ENCODE assay signal across 23 mouse cellular contexts in the genomic region with DNA sequence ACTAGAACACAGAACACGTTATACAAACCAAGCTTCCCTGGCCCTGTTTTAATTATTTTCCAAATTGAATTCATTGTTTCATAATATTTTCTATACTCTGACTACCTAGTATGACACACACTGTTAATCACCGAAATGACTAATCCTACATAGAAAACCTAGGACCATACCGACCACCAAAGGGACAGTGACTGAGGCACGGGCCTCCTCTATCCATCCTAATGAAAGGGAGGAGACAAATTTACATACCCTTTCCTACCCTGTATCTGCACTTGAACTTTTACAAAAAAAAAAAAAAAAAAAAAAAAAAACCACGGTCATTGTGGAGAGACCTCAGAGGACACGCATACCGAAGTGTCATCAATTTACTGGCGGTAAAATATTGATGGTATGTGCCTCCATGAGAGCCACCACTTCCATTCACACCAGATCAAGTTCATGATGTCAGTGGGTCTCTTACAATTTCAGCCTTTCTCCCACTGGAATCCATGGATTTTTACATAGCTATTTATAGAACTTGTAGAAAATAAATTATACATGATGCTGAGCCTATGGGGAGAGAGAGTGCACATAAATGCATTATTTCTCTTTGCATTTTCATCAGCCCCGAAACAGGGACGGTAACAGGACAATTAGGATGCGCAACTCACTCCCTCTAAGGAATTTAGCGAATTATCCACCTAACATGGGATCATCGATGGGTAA. TPM values are rescaled to one million over a fixed set of nuclear protein-coding genes. Genes with fewer than 3 reads are reported as not detected.
DNase-seq lines count a peak whose midpoint lies in the region; ATAC-seq and TF ChIP-seq lines count a peak whose summit lies in the region.
"Had no signal": no experiment of that assay in that cellular context is flagged by ENCODE, and none has a peak within 500 bp of the region (broad histone marks: within the 10 kb centered on the region; RNA-seq: fewer than 3 reads in every experiment).

No protein-coding gene starts in this region.

- no peak overlapping the region for H3K9ac ChIP-seq in forebrain, embryonic 13.5 days
- H3K9ac ChIP-seq in hindbrain, embryonic 15.5 days: no peak overlapping the region
- no peak overlapping the region for H3K9ac ChIP-seq in midbrain, postnatal 0 days (replicated peaks; ENCODE audit: low read length, poor library complexity, severe bottlenecking)
- H3K9ac ChIP-seq: embryonic facial prominence, embryonic 12.5 days; heart, embryonic 15.5 days; limb, embryonic 13.5 days; liver, embryonic 14.5 days had no signal

- ATAC-seq in forebrain, embryonic 13.5 days: peak; percentile 51; the same call in 1 of the 2 replicates
- peak; percentile 37; the same call in 1 of the 2 replicates for ATAC-seq in hindbrain, embryonic 15.5 days (ENCODE audit: low FRiP score, low read depth)
- ATAC-seq in midbrain, postnatal 0 days (ENCODE audit: low FRiP score): peak; percentile 27; the same call in 1 of the 2 replicates
- no peak for ATAC-seq in erythroid progenitor cell, adult 5-6 weeks (replicated peaks; ENCODE audit: low FRiP score, poor library complexity, severe bottlenecking)
- ATAC-seq: lung, postnatal 0 days had no signal

- no peak for DNase-seq in forebrain, embryonic 10.5 days (ENCODE audit: extremely low spot score, low spot score)
- peak; percentile 68 for DNase-seq in brain, embryonic 14.5 days (ENCODE audit: low read depth)
- no peak for DNase-seq in midbrain, postnatal 0 days (ENCODE audit: low spot score)
- no peak for DNase-seq in right cerebral cortex, postnatal 25 days
- DNase-seq in embryo, embryonic 10 days (ENCODE audit: low spot score): no peak
- DNase-seq: adrenal gland, adult 8-10 months; cerebellum, adult 18-20 months; gastrocnemius, adult 2 months; kidney, adult 8-10 months; kidney, postnatal 36 days; thymus, postnatal 25 days had no signal

- H3K4me2 ChIP-seq in forebrain, embryonic 13.5 days: no peak overlapping the region
- peak overlapping the region; percentile 15 for H3K4me2 ChIP-seq in hindbrain, embryonic 15.5 days
- peak overlapping the region; percentile 18; the same call in 1 of the 2 replicates for H3K4me2 ChIP-seq in midbrain, postnatal 0 days (ENCODE audit: low read depth, low read length, poor library complexity, severe bottlenecking)
- H3K4me2 ChIP-seq: embryonic facial prominence, embryonic 12.5 days; heart, embryonic 15.5 days; limb, embryonic 13.5 days had no signal

- H3K9me3 ChIP-seq in forebrain, embryonic 13.5 days (replicated peaks): no peaks in the 10 kb centered on the region
- no peaks in the 10 kb centered on the region for H3K9me3 ChIP-seq in forebrain, embryonic 10.5 days
- H3K9me3 ChIP-seq in hindbrain, embryonic 15.5 days: no peaks in the 10 kb centered on the region
- H3K9me3 ChIP-seq in midbrain, postnatal 0 days (ENCODE audit: low read length): no peaks in the 10 kb centered on the region
- H3K9me3 ChIP-seq: embryonic facial prominence, embryonic 12.5 days; heart, embryonic 15.5 days; limb, embryonic 13.5 days had no signal

- WGBS in forebrain, embryonic 13.5 days: 85% methylated on average over 13 of the region's 13 CpGs
- WGBS in forebrain, embryonic 10.5 days: 90% methylated on average over 13 of the region's 13 CpGs
- 62% methylated on average over 13 of the region's 13 CpGs for WGBS in hindbrain, embryonic 15.5 days
- WGBS in midbrain, postnatal 0 days: 55% methylated on average over 13 of the region's 13 CpGs

- no peaks in the 10 kb centered on the region for H3K4me1 ChIP-seq in forebrain, embryonic 13.5 days
- no peaks in the 10 kb centered on the region for H3K4me1 ChIP-seq in forebrain, embryonic 10.5 days
- H3K4me1 ChIP-seq in hindbrain, embryonic 15.5 days (replicated peaks): peaks cover 7% of the 10 kb centered on the region; the same call in 1 of the 2 replicates
- no peaks in the 10 kb centered on the region for H3K4me1 ChIP-seq in midbrain, postnatal 0 days (ENCODE audit: insufficient read depth, low read length)
- H3K4me1 ChIP-seq: embryonic facial prominence, embryonic 12.5 days had no signal

- no peak overlapping the region; the same call in 1 of the 2 replicates for H3K27ac ChIP-seq in forebrain, embryonic 13.5 days
- H3K27ac ChIP-seq in forebrain, embryonic 10.5 days: no peak overlapping the region
- 0 out of 2 replicates have a peak overlapping the region, but pooled peaks have one; percentile 43 for H3K27ac ChIP-seq in hindbrain, embryonic 15.5 days (replicated peaks)
- H3K27ac ChIP-seq in midbrain, postnatal 0 days (ENCODE audit: low read depth, low read length): peak overlapping the region; percentile 62
- H3K27ac ChIP-seq: embryonic facial prominence, embryonic 12.5 days; gastrocnemius, adult 2 months; heart, embryonic 15.5 days; limb, embryonic 13.5 days; liver, embryonic 14.5 days had no signal

- no peaks in the 10 kb centered on the region for H3K27me3 ChIP-seq in forebrain, embryonic 13.5 days
- no peaks in the 10 kb centered on the region for H3K27me3 ChIP-seq in forebrain, embryonic 10.5 days (ENCODE audit: poor library complexity, severe bottlenecking)
- H3K27me3 ChIP-seq in hindbrain, embryonic 15.5 days: no peaks in the 10 kb centered on the region
- H3K27me3 ChIP-seq in midbrain, postnatal 0 days (ENCODE audit: insufficient read depth, low read length): no peaks in the 10 kb centered on the region
- H3K27me3 ChIP-seq: embryonic facial prominence, embryonic 12.5 days; heart, embryonic 15.5 days; limb, embryonic 13.5 days had no signal

- H3K4me3 ChIP-seq in forebrain, embryonic 13.5 days: no peak overlapping the region
- no peak overlapping the region for H3K4me3 ChIP-seq in forebrain, embryonic 10.5 days
- H3K4me3 ChIP-seq in hindbrain, embryonic 15.5 days: no peak overlapping the region
- H3K4me3 ChIP-seq in midbrain, postnatal 0 days (ENCODE audit: low read depth, low read length): no peak overlapping the region
- H3K4me3 ChIP-seq: embryonic facial prominence, embryonic 12.5 days; gastrocnemius, adult 2 months; heart, embryonic 15.5 days; limb, embryonic 13.5 days; myocyte had no signal

- TF ChIP-seq POLR2A in brain, embryonic 14.5 days (IDR thresholded peaks at IDR 0.05; ENCODE audit: borderline replicate concordance, extremely low read depth, insufficient read depth, insufficient read length, poor library complexity, severe bottlenecking): no peak

- no peaks in the 10 kb centered on the region for H3K36me3 ChIP-seq in forebrain, embryonic 13.5 days (ENCODE audit: poor library complexity, severe bottlenecking)
- no peaks in the 10 kb centered on the region for H3K36me3 ChIP-seq in forebrain, embryonic 10.5 days (replicated peaks)
- no peaks in the 10 kb centered on the region for H3K36me3 ChIP-seq in hindbrain, embryonic 15.5 days
- no peaks in the 10 kb centered on the region for H3K36me3 ChIP-seq in midbrain, postnatal 0 days (ENCODE audit: insufficient read depth, low read length)
- H3K36me3 ChIP-seq: embryonic facial prominence, embryonic 12.5 days; heart, embryonic 15.5 days; limb, embryonic 13.5 days had no signal

- TF ChIP-seq CTCF in brain, embryonic 14.5 days (IDR thresholded peaks at IDR 0.05; ENCODE audit: borderline replicate concordance, extremely low read depth, insufficient read depth, insufficient read length): no peak
- TF ChIP-seq CTCF in midbrain, postnatal 0 days (IDR thresholded peaks at IDR 0.05): no peak

RNA-seq across cellular contexts. Expression of a gene that starts 15.5 kb away (rescaled TPM):
- 0.77 and 0.87 TPM in 2 replicates for polyA plus RNA-seq in forebrain, embryonic 13.5 days (2015; fragmentation: Nextera tagmentation; extraction: Ambion mirVana)
- 0.89 and 1.1 TPM in 2 replicates for polyA plus RNA-seq in forebrain, embryonic 10.5 days (2016; fragmentation: Nextera tagmentation; extraction: Ambion mirVana)
- 3.1 and 8.3 TPM in 2 replicates for polyA plus RNA-seq in brain, embryonic 14.5 days (2012; rRNA removed)
- 5.2 and 5.7 TPM in 2 replicates for polyA plus RNA-seq in hindbrain, embryonic 15.5 days (2015; fragmentation: Nextera tagmentation; extraction: Ambion mirVana)
- total RNA-seq in midbrain, postnatal 0 days (2014; rRNA removed): 24.0 and 25.2 TPM in 2 replicates
- polyA plus RNA-seq in midbrain, postnatal 0 days (2015; fragmentation: Nextera tagmentation; extraction: Ambion mirVana): 8.5 and 9.8 TPM in 2 replicates
- total RNA-seq in erythroid progenitor cell, adult 5-6 weeks (2015; ENCODE audit: low replicate concordance): not detected in 2 replicates
- total RNA-seq in erythroid progenitor cell, adult 5-6 weeks (2017; ENCODE audit: low replicate concordance): not detected in 2 replicates
- total RNA-seq: common myeloid progenitor, adult 5-6 weeks; granulocyte monocyte progenitor cell, adult 5-6 weeks; MEL had no signal

Comparison
In these comparisons a context has a peak if more than half of its experiments do, and no peak if none do; other contexts are left out.
1. H3K27ac ChIP-seq: peak in hindbrain, embryonic 15.5 days (single experiment) and midbrain, postnatal 0 days (single experiment); none in forebrain, embryonic 13.5 days (single experiment) and forebrain, embryonic 10.5 days (single experiment).